Mouse (Mus musculus): Measurements from ENCODE around the gene Ddx46.

DNA sequence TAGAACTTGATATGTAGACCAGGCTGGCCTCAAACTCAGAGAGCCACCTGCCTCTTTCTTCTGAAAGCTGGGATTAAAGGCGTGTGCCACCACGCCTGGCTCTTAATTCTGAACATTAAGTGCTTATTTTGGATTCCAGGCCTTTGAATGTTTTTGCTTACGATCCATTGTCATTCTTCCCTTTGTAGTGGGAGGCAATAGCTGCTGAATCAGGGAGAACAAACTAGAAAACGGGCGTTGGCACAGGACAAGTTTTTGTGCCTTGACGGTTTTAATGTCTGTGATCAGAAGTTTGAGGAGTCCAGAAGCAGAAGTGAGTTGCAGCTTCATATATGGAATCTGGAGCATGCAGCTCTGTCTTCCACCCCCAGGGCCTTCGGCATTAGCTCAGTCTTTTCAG is 95.9 kb downstream of the Ddx46 start:
- no peak for TF ChIP-seq CTCF (IDR thresholded peaks at IDR 0.05; ENCODE audit: control insufficient read depth, insufficient read depth, insufficient read length)
- TF ChIP-seq MAX (IDR thresholded peaks at IDR 0.05), result no peak
- no peak for TF ChIP-seq MYOG (IDR thresholded peaks at IDR 0.05; ENCODE audit: control insufficient read depth, extremely low read depth, insufficient read length)
- TF ChIP-seq CEBPB (IDR thresholded peaks at IDR 0.05; ENCODE audit: low read depth), result no peak
- no peak for TF ChIP-seq USF1 (IDR thresholded peaks at IDR 0.05; ENCODE audit: low read depth)
- TF ChIP-seq MYOD1 (IDR thresholded peaks at IDR 0.05; ENCODE audit: control insufficient read depth, insufficient read length, low read depth), result no peak
- no peak for TF ChIP-seq FOSL1 (IDR thresholded peaks at IDR 0.05; ENCODE audit: insufficient read depth, low read length, poor library complexity, severe bottlenecking)
